Mouse (Mus musculus) thymus, adult 18-20 months (tissue): ENCODE measurements around the gene Otub1.

Source experiments
- DNase-seq, 2 experiments: peaks; one replicate each; pipeline ENCODE4 v3.0.0; 2022; ENCODE audit warnings: mixed read lengths in 2 of 2

Gene Otub1

DNA sequence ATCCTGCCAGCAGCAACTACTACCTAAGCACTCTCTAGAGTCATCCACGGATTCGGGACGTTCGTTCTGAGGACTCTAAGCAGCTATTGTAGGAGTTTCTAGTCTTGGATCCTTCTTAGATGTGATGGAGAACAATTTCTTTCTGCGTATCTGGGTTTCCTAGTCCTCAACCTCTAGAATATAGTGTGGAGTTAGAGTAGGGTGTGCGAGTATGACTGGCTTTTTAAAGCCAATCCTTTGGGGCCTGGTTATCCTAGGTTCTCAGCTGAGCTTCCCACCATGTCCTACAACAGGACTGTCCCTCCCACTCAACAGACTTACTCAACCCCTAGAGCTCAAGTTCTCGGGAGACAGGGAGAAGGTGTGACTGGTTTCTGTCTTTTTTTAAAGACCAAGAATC, 790 bp downstream of the Otub1 start:
- no peak for DNase-seq

DNA sequence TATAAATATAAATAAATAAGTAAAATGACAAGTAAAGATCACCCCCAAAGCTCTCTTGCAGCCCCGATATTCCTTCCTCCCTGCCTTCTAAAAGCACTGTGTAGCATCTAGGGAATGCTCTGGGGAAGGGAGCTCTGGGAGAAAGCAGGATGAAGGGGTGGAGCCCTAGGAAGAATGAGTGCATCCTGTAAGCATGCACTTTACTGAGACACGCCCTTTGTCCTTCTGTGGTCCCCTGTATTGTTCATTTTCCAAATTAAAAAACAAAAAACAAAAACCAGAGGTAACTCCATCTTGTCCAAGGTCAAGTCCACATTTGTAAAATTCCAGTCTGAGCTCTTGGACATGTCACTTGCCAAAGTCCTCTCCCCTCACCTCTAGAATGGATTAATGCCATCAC, 1.2 kb downstream of the Otub1 start:
- DNase-seq = no peak

DNA sequence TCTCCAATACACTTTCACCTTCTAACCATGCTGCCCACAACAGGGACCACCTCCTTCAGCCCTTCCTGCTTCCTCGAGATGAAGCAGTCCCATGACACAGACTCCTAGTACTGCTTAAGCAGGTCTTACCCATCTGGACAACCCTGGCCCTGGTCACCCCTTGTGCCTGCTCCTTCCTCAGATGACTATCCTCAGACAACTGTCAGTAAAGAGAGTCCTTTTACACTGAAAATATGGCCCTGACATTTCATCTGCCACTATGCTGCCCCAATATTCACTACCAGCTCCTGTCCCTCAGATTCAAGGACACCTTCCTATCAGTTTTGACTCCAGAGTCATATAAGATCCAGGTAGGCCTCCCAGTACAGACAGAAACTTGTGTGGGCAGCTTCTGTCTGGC, 5.7 kb downstream of the Otub1 start:
- DNase-seq = no peak

DNA sequence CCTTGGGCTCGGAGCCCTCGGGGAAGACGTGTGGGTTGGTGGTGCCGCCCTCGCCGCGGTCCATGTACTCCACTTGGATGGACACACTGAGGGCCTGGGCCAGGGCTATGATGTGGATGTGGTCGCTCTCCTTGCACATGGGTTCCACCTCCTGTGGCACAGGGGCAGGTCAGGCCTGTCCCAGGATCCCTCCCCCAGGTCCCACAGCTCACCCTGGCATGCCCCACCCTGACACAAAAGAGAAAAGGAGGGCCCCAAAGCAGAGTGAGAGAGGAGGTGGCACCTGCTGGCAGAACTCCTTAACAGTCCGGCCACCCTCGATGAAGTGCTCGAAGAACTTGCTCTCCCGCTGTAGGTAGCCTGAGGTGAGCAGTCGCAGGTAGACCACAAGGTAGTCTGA, 7.0 kb downstream of the Otub1 start:
- DNase-seq = no peak

DNA sequence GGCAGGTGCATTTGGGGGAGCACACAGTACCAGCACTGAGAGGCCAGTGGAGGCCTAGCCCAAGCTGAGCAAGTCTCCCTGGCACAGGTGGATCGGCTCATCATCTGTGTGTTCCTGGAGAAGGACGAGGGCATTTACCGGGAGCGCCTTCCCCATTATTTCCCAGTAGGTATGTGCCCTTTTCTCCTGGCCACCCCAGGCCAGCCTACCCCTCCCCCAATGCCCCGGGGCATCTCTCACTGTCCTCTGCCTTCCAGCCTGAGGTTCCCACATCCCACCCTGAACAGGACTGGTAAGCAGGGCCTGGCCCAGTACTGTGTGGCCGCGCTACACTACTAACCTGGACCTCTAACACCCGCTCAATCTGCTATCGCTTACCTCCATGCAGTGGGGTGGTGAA, 8.7 kb downstream of the Otub1 start:
- no peak for DNase-seq

DNA sequence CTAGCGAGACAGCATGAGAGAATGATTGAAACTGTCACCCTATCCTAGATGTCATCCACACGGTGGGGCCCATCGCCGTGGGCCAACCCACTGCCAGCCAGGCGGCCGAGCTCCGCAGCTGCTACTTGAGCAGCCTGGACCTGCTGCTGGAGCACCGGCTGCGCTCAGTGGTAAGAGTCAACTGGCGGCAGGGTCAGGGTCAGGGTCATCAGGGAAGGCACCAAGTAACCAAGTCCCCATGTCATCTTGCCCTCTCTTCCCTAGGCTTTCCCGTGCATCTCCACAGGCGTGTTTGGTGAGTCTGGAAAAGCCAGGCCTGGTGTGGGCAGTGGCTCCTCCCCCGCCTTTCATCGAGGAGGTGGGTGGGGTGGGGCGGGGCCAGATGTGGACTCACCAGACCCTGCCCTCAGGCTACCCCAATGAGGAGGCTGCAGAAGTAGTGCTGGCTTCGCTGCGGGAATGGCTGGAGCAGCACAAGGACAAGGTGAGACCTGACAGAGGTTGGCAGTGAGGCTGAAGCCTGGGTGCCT, 9.3 kb downstream of the Otub1 start:
- no peak for DNase-seq

DNA sequence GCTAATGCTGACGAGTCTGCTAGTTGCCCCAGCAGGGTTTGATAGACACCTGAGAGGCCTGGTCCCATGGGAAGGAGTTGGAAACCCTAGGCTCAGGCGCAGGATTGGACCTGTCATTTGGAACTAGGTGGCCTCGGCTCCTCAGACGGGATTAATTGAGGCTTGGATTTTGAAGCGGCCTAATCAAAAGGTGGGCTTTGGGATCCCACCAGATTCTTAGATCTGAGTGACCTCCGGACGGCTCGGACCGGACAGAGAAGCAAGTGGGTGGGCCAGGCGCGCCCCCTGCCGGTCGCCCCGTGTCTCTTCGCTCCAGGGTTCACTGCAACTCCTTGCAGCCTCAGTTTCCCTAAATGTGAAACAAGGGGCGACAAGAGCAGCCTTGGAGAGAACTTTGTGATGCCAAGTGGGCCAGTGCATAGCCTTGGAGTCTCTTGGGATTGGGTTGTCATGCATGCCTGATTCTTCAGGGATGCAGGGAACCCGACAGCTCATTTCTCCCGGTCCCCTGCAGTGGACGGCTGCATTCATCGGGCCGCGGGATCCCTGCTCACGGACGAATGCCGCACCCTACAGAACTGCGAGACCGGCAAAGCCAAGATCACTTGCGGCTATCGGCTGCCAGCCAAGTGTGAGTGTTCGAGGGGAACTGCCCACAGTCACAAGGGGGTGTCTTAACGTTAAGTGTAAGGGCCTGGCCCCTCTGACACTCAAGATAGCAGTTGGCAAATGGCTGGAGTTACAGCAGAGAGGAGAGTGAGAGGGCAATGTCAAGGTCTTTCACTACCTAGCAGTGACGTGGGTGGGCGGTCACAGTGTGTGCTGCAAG, 10.0 kb downstream of the Otub1 start:
- no peak for DNase-seq

DNA sequence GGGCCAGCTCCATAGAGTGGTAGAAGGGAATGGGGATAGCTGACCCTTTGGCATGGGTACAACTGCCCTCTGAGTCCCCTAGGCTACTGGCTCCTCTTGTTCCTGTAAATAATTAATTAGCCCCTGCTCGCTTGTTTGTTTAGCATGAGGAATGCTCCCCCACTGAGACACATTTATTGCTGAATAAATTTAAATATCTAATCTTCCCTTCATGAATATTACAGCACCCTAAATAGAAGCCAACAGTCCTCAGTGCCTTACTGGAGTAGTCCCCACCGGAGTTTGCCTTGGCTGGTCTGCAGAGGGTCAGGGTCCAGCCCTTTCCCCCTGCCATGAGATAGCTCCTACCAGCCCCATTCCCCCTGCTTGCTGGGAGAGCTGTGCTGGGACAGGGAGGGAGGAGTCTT, 13.6 kb downstream of the Otub1 start:
- DNase-seq = no peak

DNA sequence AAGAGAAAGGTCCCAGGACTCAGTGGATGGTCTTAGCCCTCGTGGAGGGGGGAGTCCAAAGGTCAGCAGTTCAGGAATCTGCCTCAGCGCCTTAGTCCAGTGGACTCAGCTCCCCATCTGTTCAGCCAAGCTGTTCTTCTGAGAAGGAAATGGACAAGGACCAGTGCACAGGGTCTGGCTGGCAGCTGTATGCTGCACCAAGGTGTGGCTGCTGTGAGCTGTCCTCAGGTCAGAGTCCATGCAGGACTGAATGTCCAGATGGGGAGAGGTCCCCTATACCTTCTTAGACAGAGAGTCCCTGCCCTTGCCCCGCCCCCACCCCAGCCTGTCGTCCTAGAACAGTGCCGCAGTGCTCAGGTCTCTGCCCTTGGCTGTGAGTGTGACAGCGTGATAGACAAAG, 14.5 kb downstream of the Otub1 start:
- DNase-seq = no peak

DNA sequence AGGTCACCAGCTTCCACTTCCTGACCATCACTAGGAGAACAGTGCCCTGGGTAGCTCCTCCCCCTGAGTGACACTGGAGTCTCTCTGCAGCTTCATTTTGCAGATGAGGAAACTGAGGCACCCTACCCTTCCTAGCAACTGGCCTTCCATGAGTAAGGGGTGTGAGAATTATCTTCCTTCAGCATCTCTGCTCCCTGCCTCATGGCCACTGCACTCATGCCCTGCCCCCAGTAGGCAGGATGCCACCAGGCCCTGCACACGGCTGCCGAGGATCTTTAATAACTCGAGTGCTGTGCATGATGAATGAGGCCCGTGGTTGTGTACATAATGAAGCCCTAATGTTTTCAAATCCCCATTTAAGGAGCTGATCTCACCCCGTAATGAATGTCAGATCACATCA, 15.1 kb downstream of the Otub1 start:
- no peak for DNase-seq

DNA sequence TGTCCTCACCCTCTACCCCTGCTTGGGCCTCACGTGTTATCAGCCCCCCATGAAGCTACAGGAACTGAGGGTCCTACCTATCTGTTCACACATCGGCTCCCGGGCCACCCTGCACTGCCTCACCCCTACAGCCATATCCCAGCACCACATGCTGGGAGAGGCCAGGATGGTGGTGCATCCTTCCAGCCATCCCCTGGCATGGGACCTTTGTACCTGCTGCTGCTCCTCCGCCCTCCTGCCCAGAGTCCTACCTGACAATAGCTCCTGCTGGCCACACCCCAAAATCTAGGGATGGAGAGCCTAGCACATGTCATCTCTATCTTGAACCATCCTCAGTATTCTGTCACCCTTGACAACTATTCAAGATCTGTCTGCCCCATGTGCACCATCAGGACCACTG, 17.1 kb downstream of the Otub1 start:
- DNase-seq = no peak

DNA sequence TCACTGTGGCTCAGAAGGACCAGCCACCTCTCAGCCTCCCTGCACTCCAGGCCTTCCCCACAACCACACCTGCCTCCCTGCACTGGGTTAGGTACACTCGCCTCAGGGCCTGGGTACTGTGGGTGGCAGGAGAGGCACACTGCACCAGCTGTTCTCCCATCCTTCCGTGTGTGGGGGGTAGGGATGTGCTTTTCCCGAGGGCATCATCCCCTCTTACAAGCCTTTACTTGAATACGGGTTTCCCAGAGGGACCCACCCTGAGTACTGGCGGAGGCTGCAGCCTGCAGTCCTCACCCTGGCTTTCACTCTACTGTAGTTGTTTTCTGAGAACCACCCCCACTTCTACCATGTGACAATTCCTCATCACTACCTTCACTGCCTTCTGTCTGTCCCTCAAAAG, 19.0 kb downstream of the Otub1 start:
- DNase-seq = no peak

DNA sequence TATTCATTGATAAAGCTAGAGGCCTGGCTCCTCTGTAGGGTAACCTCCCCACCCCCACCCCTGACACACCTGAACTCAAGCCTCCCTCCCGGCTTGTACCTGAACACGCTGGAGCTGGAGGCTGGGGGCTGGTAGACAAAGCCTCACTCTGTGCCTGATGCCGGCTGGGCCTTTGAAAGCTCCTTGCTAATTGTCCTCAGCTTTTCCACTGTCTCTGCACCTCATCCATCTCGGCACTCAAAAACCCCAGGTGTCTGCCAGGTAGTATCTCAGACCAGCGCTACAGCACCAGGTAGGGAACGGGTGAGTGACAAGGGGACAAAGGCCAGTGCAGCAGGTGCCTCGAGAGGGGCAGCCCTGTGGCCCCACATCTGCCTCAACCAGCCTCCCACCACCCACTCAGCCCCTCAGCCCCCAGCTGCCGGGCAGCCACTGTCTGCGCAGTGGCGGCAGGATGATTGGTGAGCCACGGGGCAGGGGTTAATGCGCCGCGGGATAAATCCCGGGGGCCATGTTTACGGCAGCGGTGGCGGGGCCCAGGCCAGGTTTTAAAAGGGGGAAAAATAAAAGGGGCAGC, 20.3 kb downstream of the Otub1 start:
- DNase-seq = no peak

DNA sequence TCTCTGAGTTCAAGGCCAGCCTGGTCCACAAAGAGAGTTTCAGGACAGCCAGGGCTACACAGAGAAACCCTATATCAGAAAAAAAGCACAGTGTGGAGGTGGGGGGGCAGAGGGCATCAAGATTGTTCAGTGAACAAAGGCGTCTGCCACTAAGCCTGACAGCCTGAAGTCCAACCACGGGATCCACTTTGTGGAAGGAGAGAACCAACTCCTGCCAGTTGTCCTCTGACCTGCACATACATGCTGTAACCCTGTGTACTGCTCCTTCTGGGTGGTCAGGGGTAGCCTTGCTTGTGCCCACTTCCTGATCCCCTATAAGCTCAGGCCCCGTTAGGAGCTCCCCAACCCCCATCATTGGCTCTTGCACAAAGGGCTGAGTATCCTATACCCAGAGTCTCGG, 21.1 kb downstream of the Otub1 start:
- no peak for DNase-seq

DNA sequence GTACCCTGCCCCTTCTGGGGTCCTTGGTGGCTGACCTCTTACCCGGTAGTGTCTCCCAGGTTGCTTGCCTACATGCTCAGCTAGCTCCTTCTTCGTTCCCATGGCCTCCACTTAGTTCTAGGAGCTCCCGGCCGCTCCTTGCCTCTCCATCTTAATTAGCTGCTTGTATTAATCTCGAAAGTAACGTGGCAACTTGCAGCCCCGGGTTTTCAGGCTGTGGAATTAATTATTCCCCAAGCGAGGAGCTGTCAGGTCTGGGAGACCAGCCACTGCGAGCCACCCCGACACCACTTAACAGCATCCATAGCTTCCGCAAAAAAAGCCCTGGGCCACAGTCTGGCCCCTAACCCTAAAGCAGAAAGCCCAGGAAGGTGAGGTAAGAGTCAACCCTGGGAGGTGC, 22.7 kb downstream of the Otub1 start:
- DNase-seq = no peak

DNA sequence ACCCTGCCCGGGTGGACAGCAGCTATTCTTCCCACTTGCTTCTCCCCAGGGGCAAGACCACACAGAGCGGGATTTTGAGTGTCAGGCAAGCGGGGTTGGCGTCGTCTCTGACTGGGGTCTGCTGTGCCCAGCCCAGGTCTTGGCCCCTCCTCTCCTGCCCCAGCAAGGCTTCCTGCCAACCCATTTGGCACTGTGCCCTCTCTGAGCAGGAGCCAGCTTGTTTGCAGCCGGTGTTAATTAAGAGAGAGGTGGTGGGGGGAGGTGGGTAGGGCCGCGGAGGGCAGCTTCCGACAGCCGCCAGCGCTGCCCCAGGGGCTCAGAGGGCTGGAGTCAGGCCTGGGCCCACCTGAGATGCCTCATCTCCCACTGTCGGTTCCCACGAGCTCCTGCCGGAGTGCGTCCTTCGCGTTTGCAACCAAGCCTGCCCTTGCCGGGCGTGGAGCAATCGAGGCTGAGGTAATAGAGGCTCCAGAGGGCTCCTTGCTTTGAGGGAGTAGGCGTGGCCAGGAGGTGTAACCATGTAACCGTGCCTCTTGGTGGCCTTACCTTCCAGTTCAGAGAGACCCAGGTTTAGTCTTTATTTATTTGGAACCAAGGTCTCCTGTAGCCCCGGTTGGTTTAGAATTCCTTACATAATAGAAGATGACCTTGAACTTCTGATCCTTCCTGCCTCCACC, 23.7 kb downstream of the Otub1 start:
- peak; percentile 33 to 48 for DNase-seq

DNA sequence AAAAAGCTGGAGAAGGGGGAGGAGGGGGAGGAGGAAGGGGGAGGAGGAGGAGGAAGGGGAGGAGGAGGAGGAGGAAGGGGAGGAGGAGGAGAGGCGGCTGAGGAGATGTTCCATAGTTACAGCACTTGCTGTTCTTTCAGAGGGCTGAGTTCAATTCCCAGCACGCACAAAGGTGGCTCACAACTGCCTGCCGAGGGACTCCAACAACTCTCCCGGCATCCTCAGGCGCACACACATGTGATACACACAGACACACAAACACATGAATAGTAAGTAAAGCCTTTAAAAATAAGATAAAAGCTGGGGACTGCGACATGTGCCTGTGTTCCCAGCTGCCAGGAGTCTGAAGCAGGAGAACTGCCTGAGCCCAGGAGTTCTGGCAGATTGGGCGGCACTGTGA, 24.6 kb downstream of the Otub1 start:
- no peak for DNase-seq

DNA sequence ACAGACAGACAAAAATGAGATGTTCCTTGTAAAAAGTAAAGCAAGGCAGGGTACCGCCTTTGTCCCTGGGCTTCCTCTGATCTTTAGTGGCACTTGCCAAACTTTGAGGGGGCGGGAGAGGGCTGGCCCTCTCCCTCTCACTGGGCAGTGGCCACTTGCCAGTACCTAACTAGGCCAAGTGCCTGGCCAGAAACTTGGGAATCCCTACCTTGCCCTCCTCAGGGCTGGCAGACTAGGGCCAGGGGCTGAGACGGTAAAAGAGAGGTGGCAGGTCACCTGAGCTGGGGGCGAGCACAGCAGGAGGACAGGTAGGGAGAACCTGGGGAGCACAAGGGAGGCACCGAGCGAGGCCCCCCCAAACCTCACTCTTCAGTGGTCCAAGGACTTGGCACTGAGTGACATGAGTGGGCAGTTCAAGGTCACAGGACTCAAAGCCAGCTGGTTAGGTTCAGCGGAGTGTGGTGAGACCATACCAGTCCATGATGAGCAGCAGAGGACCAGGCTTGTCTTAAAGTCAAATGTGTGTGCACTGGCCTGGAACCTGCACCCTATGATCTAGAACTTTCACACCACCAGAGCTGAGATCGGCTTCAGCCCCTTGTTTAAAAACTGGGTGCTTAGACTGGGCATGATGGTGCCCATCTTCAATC, 25.2 kb downstream of the Otub1 start:
- no peak for DNase-seq

DNA sequence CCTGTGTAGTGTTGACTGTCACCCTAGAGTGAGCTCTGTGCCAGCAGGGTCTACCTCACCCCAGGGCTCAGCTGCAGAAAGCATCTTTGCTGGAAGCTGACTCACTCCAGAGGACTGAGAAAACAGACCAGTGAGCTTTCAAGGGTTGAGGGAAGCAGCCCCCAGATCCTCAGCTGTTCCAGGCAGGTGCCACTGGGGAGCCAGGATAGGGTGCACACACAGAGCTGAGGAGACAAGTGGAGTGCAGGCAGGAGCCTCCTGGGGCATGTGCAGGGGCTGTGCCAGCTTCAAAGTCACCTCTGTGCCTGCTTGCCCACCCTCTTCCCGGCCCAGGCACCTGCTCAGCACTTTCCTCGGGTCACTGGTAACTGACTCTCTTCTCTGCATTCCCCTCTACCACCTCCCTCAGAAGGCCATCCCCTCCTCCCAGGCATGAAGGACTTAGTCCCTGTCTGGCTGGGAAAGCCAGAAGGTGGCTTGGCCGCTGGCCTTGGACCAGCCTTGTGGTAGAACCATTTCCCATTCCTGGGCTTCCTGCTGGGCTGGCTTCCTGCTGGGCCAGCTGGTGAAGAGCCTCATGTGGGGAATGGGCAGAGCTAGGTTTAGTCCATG, 27.2 kb downstream of the Otub1 start:
- no peak for DNase-seq

DNA sequence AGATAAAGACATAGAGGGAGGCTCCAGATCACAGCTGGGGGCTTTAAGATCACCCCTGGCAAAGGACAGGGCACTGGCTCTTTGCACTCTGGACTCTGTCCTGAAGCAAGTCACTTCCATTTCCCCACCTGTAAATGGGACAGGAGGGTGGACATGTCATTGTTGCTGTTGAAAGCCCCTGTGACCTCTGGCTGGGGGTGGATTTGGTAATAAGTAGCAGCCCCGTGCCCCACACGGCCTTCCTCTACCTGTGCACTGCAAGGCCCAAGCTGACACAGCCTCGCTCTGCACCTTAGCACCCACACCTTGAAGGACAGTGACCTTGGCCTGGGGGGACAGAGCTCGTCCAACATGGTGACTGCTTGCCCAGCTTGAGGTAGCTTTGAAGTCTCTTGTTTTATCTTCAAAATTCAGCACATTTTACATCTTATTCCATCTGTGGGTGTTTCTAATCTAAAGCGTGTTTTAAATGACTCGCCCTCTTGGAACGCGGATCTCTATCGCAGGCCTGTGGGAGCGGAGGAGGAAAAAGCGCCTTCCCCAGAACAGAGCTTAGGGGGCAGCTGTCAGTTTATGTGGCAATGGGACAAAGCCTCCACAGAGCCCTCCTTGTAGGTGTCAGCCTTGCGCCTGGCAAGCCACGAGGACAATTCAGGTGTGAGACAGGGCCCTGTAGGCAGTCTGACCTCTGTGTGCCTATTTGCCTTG, 28.2 kb downstream of the Otub1 start:
- DNase-seq = no peak

DNA sequence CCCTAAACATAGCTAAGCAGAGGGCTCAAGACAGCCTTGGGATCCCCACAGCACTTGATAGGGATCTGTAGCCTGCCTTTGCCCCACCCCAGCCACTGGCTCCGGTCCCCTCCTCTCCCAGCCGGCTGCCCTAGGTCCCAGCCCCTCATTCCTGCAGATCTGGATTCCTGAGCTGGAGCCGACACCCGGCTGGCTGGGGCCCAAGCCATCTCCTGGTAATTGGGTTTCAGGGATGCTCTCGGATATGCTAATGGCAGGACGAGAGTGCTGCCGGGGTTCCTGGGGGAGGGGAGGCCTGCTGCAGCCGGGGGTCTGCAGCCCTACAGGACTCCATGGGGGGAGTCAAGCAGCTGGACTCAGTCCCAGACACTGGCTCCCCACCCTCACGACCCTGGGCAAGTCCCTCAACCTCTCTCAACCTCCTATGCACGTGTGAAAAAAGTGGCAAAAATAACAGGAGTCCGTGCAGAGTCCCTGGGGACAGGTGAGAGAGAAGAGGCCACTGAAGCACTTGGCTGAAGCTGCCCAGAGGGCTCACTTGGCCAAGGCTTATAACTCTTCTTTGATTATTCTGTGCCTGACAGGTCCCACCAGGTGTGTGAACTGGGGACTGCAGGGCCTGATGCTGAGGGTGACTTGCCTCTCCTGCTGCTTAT, 29.9 kb downstream of the Otub1 start:
- DNase-seq = no peak
